Mouse (Mus musculus): Measurements from ENCODE around the gene Cabp7.
A peak's percentile ranks its signal among the peaks of the same experiment; 100 is the strongest.

Cabp7 gene

DNA sequence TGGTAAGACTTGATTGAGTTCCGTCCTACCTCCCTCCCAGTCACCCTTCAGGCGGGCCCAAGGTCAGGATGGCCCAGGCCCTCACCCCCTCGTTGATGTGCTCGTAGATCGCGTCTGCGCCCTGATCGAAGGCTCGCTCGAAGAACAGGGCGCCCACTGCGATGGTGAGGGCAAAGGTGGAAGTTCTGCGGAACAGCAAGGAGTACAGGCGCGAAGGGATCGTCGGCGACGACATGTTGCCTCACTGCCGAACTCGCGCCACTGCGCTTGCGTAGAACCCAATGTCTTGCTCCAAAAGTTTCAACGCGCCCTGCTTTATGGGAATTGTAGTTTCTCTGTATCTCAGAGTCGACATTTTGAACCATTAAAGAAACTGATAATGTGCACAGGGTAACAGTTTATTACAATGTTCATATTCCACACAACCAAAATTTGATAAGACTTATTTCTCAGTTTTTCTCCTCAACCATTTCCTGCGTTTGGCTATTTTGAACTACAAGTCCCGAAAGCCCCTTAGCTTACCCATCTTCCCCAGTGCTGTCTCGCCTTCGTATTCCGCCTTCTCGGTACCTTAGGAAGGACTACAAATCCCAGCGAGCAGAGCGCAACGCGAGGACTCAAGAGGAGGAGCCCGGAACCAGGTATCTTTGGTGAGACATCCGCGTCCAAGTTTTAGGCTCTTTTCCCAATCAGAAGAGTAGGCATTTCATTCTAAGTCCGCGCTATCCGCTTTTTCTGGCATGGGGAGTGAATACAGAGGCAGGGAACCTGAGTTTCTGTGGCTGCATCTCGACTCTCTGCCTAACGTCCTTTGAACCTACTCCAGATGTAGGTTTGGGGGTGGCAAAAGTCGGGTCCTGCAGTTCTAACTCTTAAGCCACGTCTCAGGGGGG is 42.3 kb downstream of the Cabp7 start, which contains the start of the genes Uqcr10 and Zmat5:
Gene Uqcr10, minus strand, starts transcription at position 271 of the 893 bp plus-strand sequence.
Gene Zmat5, plus strand, starts transcription at position 607 of the 893 bp plus-strand sequence.
- DNase-seq (ENCODE audit: low spot score) = peak; percentile 88

DNA sequence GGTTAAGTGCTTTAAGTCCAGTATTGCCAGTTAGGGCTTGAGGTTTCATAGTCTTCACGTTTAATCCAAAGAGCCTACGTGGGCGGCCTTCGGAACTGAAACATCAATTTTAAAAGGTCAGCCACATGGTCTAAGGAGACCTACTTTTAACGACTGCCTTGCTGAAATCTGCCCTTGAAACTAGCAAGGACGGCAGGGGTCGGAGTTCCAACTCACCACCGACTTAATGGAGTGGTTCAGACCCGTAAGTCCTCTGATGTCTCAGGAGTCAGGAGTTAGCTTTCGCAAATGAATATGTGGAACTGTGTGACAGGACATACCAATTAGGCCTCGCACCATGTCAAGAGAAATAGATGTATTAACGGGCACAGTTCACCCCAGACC is 42.9 kb downstream of the Cabp7 start:
- no peak for DNase-seq (ENCODE audit: low spot score)

DNA sequence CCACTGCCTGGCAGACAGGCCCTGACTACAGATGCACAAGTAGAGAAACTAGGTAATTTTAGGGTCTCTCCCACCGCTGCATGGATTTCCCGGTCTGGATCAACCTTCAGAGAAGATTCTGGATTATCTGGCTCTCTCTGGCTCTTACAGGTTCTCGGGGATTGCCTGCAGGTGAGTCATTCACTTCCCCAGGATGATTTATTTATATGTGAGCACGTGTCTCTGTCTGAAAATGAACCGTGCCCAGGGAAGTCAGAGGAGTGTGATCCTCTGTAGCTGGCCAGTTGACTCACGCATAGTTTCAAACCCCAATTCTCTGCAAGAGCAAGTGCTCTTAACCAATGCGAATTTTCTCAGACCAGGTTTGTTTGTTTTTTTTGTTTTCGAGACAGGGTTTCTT is 45.9 kb downstream of the Cabp7 start:
- no peak for DNase-seq (ENCODE audit: low spot score)

DNA sequence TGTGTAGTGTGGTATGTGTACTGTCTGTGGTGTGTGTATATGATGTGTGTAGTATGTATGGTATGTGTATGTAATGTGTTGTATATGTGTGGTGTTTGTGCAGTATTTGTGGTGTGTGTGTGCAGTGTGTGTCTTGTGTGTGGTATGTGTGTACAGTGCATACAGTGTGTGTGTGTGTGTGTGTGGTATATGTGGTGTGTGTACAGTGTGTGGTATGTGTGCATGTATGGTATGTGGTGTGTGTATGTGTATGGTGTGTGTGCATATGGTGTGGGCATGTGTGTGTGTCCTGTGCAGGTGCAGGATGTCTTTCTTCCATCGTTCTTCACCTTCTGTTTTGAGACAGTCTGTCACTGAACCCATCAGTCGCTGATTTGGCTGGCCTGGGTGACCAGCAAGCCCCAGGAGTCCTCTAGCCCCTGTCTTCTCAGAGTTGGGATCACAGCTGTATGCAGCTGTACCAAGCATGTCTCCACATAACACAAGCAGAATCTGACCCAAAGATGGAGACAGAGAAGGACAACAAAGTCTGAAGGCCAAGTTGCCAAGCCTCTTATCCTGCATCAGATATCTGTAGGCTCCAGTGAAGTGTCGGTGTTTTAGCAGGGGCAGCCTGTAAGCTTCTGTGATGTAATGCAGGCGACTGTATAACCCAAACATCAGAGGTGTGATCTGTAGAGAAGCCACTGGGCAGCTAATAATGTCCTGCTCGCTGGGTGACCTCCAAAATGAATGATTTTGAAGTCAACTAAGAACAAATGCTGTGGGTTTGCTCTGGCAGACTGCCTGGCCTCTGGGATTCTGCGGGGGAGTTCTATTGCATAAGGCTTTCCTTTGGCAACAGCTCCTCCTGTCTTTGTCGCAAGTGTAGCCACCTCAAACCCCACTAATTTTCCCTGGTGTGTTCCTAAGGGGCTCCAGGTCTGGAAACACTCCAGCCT is 49.3 kb downstream of the Cabp7 start:
- peak; percentile 84 for DNase-seq (ENCODE audit: low spot score)

DNA sequence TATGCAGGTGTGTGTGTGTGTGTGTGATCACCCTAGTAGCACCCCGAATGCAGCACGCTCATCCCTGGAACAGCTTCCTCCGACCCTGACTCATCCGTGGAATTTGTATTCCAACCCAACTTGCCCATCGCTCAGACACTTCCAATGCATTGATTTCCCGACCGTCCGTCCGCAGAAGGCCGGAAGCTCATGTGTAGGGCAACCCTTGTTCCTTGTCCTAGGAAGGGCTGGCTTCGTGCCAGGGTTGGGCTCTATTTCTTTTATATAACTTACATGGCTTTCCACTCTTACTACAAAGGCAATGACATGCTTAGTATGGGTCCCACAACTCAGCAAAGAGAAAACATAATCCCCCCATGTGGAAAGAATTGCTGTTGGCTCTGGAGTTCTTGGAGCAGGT is 54.4 kb downstream of the Cabp7 start:
- no peak for DNase-seq (ENCODE audit: low spot score)

DNA sequence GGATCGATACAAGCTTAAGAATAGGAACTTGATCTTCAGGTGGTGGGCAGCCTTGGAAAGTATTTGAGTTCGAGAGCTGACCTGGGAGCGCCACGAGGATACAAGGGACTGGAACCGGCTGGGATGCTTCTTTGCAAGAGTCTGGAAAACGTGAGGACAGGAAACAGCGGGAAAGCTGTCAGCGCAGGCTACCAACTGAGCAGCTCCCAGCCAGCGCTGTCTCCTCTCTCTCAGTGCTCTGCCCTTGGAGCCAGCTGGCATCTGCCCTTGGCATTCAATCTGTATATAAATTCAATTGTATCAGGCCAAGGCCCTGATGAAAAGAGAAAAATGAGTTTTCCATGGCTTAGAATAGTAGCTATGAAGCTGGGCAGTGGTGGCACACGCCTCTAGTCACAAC is 55.4 kb downstream of the Cabp7 start:
- DNase-seq (ENCODE audit: low spot score) = peak; percentile 59

DNA sequence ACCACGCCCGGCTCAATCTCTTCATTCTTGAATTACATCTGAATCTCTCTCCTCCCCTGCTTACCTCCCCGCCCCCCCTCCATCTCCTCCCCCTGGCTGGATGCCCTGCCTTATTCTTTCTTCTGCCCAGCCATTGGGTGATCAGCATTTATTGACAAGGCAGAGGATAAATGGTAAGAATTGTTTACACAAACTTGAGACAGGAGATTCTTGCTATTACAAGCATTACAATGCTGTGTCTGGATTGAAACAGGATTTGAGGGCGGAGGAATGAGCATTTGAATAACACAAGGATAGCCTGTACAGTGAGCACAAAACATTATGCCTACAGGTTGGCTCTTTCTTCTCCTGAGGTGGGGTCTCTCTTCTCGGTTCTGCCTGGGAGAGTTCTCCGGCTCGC is 56.2 kb downstream of the Cabp7 start:
- no peak for DNase-seq (ENCODE audit: low spot score)

DNA sequence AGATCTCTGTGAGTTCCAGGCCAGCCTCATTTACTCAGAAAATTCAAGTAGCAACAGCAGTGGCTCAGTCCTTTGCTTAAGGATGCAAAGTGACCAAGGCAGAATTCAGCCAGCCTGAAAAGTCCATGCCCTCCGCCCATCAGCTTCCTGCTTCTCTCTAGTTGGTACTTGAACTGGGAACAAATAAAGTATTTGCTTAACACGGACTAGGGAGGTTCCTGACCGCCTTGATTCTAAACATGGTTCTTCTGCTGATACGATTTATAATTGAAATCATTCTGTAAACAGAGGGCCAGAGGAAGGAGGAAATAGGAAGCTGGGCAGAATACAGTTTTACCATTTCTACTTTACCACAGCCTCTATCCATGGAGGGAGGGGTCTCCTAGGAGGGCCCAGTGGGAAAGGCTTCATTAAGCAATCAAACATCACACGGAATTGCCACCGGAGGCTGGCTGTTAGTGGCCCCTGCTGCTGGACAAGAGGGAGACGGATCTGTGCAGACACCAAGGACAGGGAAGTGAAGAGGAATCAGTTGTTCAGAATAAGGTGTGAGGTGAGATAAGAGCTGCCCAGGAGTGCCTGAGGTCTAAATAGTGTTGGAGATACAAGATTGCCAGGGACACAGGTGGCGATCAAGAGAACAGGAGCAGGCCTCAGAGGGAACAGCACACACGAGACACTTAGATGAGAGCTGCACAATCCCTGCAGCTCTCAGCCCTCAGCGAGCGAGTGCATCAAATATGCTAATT is 57.8 kb downstream of the Cabp7 start:
- no peak for DNase-seq (ENCODE audit: low spot score)

DNA sequence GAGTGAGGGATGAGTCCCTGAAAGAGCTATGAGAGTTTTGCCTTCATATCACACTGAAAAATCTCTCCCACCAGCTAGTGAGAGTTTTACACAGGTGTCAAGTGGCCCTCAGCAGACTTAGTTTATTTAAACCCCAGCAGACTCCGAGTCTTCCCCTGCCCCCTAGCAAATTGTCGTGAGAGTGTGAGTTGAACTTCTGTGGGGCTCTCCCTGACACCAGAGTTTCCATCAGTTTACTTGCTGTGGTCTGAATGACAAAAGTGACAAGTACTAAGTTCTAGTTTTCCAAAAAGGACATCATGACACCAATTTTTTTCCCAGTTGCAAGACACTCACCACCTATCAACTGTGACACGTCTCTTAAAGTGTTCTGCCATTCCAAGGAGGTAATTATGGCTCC is 58.7 kb downstream of the Cabp7 start:
- DNase-seq (ENCODE audit: low spot score) = no peak

DNA sequence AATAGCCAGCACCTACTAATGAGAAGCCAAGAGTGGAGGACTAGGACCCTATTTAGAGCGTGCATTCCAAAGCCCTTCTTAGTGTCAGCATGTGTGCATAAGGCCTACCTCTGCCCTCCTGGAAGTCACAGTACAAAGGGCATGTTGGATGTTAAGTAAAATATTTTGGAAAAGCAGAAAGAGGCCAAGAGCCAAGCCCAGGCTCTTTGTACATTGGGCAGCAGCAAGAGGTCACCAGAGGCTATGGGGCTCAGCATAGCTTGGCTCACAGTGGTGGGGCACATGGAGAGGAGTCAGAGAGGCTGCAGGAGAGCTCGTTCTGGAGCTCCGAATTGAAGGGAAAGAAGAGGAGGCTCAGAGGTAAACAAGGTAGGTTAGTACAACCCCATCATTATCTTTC is 59.6 kb downstream of the Cabp7 start:
- DNase-seq (ENCODE audit: low spot score) = no peak

Data from ovary, adult 18-20 months (tissue).